Mouse (Mus musculus): ENCODE measurements around the gene C2cd3. TPM values are rescaled to one million over a fixed set of nuclear protein-coding genes. Genes with fewer than 3 reads are reported as not detected.
A peak's percentile ranks its signal among the peaks of the same experiment; 100 is the strongest.

Gene C2cd3
- polyA plus RNA-seq, 1 experiment from 2014 or later = 23.1 TPM

GRCm38 (mm10) chr7:100488474-100489048 lies 116.5 kb downstream of the C2cd3 start:
- H3K36me3 ChIP-seq = no peaks in the 10 kb centered on the region
- H3K9ac ChIP-seq = no peak overlapping the region
- no peak overlapping the region for H3K4me2 ChIP-seq (replicated peaks)
- H3K4me1 ChIP-seq = peaks cover 13% of the 10 kb centered on the region
- H3K27ac ChIP-seq (replicated peaks) = no peak overlapping the region
- 0 out of 2 replicates have a peak, but pooled peaks cover 2% of the 10 kb centered on the region for H3K27me3 ChIP-seq
- H3K9me3 ChIP-seq (replicated peaks) = no peaks in the 10 kb centered on the region
- WGBS = 28% methylated on average over 10 of the region's 10 CpGs
- H3K4me3 ChIP-seq (replicated peaks) = no peak overlapping the region
- ATAC-seq (ENCODE audit: insufficient number of reproducible peaks, low FRiP score, low TSS enrichment, low read depth) = no peak

GRCm38 (mm10) chr7:100492391-100493116 lies 120.5 kb downstream of the C2cd3 start:
- Histone ChIP-seq H3K4me3 (replicated peaks) (peak overlapping the region; percentile 52), H3K27me3 (0 out of 2 replicates have a peak, but pooled peaks cover 2% of the 10 kb centered on the region), H3K27ac (replicated peaks) (peak overlapping the region; percentile 56), H3K36me3 (peaks cover 8% of the 10 kb centered on the region; the same call in 1 of the 2 replicates), H3K4me1 (peaks cover 46% of the 10 kb centered on the region), H3K9me3 (replicated peaks) (no peaks in the 10 kb centered on the region), H3K4me2 (replicated peaks) (peak overlapping the region; percentile 93), H3K9ac (peak overlapping the region; percentile 13; the same call in 1 of the 2 replicates)
- 3% methylated on average over 35 of the region's 36 CpGs for WGBS
- ATAC-seq (ENCODE audit: insufficient number of reproducible peaks, low FRiP score, low TSS enrichment, low read depth) = peak; percentile 61

GRCm38 (mm10) chr7:100493117-100493483 lies 121.1 kb downstream of the C2cd3 start, which contains the start of gene Ucp2:
TSS of gene Ucp2 (plus strand) at chr7:100493337.
- peak within 1 kb of the TSS; percentile 13; the same call in 1 of the 2 replicates for H3K9ac ChIP-seq
- under 1% methylated on average over 22 of the region's 27 CpGs for WGBS
- H3K36me3 ChIP-seq = peaks cover 14% of the 10 kb centered on the region; the same call in 1 of the 2 replicates
- no peaks in the 10 kb centered on the region for H3K9me3 ChIP-seq (replicated peaks)
- H3K27me3 ChIP-seq = 0 out of 2 replicates have a peak, but pooled peaks cover 2% of the 10 kb centered on the region
- peak within 1 kb of the TSS; percentile 56 for H3K27ac ChIP-seq (replicated peaks)
- ATAC-seq (ENCODE audit: insufficient number of reproducible peaks, low FRiP score, low TSS enrichment, low read depth) = peak; percentile 70
- peak within 1 kb of the TSS; percentile 93 for H3K4me2 ChIP-seq (replicated peaks)
- H3K4me3 ChIP-seq (replicated peaks) = peak within 1 kb of the TSS; percentile 52
- peaks cover 46% of the 10 kb centered on the region for H3K4me1 ChIP-seq

GRCm38 (mm10) chr7:100493484-100494414 lies 121.7 kb downstream of the C2cd3 start:
- Histone ChIP-seq H3K4me2 (replicated peaks) (peak overlapping the region; percentile 93), H3K4me3 (replicated peaks) (peak overlapping the region; percentile 52), H3K27me3 (0 out of 2 replicates have a peak, but pooled peaks cover 2% of the 10 kb centered on the region), H3K36me3 (peaks cover 19% of the 10 kb centered on the region; the same call in 1 of the 2 replicates), H3K27ac (replicated peaks) (peak overlapping the region; percentile 56), H3K4me1 (peaks cover 46% of the 10 kb centered on the region), H3K9me3 (replicated peaks) (no peaks in the 10 kb centered on the region), H3K9ac (0 out of 2 replicates have a peak overlapping the region, but pooled peaks have one; percentile 1)
- WGBS = 32% methylated on average over 19 of the region's 19 CpGs
- ATAC-seq (ENCODE audit: insufficient number of reproducible peaks, low FRiP score, low TSS enrichment, low read depth) = no peak

DNA sequence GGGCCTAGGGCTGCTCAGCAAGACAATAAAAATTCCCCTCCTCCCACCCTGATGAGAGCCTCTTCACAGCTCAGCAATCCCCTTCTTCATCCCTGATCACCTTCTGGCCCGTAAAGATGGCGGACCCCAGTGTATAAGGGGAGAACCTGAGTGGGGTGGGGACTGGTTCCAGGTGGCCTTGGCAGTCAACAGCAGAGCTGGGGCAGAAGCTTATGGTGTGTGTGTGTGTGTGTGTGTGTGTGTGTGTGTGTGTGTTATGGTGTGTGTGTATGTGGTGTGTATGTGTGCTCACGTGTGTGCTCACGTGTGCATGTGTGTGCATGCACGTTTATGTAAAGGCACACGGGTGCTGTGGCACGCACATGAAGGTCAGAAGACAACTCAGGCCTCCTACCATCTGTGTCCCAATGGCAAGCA lies 122.4 kb downstream of the C2cd3 start:
- 0 out of 2 replicates have a peak overlapping the region, but pooled peaks have one; percentile 1 for H3K9ac ChIP-seq
- ATAC-seq (ENCODE audit: insufficient number of reproducible peaks, low FRiP score, low TSS enrichment, low read depth) = no peak
- H3K36me3 ChIP-seq = peaks cover 22% of the 10 kb centered on the region; the same call in 1 of the 2 replicates
- peaks cover 46% of the 10 kb centered on the region for H3K4me1 ChIP-seq
- H3K4me2 ChIP-seq (replicated peaks) = peak overlapping the region; percentile 93
- H3K9me3 ChIP-seq (replicated peaks) = no peaks in the 10 kb centered on the region
- H3K27me3 ChIP-seq = 0 out of 2 replicates have a peak, but pooled peaks cover 2% of the 10 kb centered on the region
- WGBS = 81% methylated on average over 7 of the region's 7 CpGs
- H3K27ac ChIP-seq (replicated peaks) = peak overlapping the region; percentile 56; the same call in 1 of the 2 replicates
- H3K4me3 ChIP-seq (replicated peaks) = peak overlapping the region; percentile 52

- Histone ChIP-seq H3K27me3 (0 out of 2 replicates have a peak, but pooled peaks cover 2% of the 10 kb centered on the region), H3K4me1 (peaks cover 46% of the 10 kb centered on the region), H3K4me3 (replicated peaks) (peak overlapping the region; percentile 52), H3K9me3 (replicated peaks) (no peaks in the 10 kb centered on the region), H3K4me2 (replicated peaks) (peak overlapping the region; percentile 93), H3K9ac (peak overlapping the region; percentile 10; the same call in 1 of the 2 replicates), H3K36me3 (peaks cover 28% of the 10 kb centered on the region; the same call in 1 of the 2 replicates), H3K27ac (replicated peaks) (peak overlapping the region; percentile 56)
- 15% methylated on average over 8 of the region's 8 CpGs for WGBS
- ATAC-seq (ENCODE audit: insufficient number of reproducible peaks, low FRiP score, low TSS enrichment, low read depth) = no peak
These were observed 123.0 kb downstream of the C2cd3 start for GRCm38 (mm10) chr7:100495042-100495441.

DNA sequence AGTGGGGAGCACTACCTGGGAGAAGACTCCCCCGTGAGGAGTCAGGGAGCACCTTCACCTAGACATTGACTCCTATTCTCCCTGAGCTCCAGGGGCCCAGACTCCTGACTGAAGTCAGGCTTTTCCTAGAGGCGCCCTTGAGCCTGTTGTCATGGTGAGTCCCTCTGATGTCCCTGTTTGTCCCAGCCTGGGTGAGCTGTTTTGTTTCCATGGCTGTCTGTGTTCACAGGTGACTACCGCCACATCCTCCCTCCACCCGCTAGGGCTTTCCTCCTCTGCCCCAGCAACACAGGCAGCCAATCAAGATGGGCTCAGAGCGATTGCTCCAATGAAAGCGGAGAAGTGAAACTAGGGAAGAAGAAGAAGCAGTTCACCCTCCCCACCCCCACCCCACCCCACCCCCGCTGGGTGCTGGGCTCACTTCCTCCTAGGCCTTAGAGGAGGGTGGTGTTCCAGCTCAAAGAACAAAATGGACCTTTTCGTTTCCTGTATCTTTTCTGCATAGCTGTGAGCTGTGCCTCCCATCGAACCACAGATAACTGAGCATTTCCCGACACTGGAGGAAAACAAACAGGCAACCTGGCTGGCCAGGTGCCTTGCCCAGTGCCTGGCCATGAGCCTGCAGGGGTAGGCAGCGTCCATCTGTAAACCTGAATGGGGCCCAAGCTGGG lies 123.7 kb downstream of the C2cd3 start:
- 29% methylated on average over 11 of the region's 11 CpGs for WGBS
- peak overlapping the region; percentile 56 for H3K27ac ChIP-seq (replicated peaks)
- peak overlapping the region; percentile 52 for H3K4me3 ChIP-seq (replicated peaks)
- peak overlapping the region; percentile 10; the same call in 1 of the 2 replicates for H3K9ac ChIP-seq
- no peak; the same call in 1 of the 2 replicates for ATAC-seq (ENCODE audit: insufficient number of reproducible peaks, low FRiP score, low TSS enrichment, low read depth)
- peaks cover 28% of the 10 kb centered on the region; the same call in 1 of the 2 replicates for H3K36me3 ChIP-seq
- H3K4me2 ChIP-seq (replicated peaks) = peak overlapping the region; percentile 93
- 0 out of 2 replicates have a peak, but pooled peaks cover 2% of the 10 kb centered on the region for H3K27me3 ChIP-seq
- peaks cover 46% of the 10 kb centered on the region for H3K4me1 ChIP-seq
- no peaks in the 10 kb centered on the region for H3K9me3 ChIP-seq (replicated peaks)

DNA sequence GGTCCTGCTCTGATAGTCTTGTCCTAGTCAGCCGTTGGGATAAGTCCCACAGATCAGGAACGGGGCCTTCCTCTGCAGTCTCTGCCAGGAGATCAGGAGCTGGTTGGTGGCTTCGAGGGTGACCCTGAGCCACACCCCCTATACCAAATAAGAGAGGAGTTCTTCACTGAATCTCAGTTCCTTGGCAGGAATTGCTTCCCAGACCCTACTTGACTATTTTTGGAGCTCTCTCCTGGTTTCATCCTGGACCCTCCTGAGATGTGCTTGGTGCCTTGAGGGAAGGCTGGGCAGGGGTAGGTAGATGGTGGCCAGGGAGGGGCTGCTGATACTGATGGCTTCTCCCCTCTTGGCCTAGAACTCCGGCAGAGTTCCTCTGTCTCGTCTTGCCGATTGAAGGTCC lies 124.3 kb downstream of the C2cd3 start:
- peaks cover 46% of the 10 kb centered on the region for H3K4me1 ChIP-seq
- 62% methylated on average over 6 of the region's 6 CpGs for WGBS
- no peak for ATAC-seq (ENCODE audit: insufficient number of reproducible peaks, low FRiP score, low TSS enrichment, low read depth)
- peaks cover 28% of the 10 kb centered on the region; the same call in 1 of the 2 replicates for H3K36me3 ChIP-seq
- H3K4me3 ChIP-seq (replicated peaks) = peak overlapping the region; percentile 52; the same call in 1 of the 2 replicates
- peak overlapping the region; percentile 22; the same call in 1 of the 2 replicates for H3K27ac ChIP-seq (replicated peaks)
- peak overlapping the region; percentile 93 for H3K4me2 ChIP-seq (replicated peaks)
- H3K9ac ChIP-seq = no peak overlapping the region
- 0 out of 2 replicates have a peak, but pooled peaks cover 2% of the 10 kb centered on the region for H3K27me3 ChIP-seq
- H3K9me3 ChIP-seq (replicated peaks) = no peaks in the 10 kb centered on the region

- Histone ChIP-seq H3K9me3 (replicated peaks) (no peaks in the 10 kb centered on the region), H3K9ac (no peak overlapping the region), H3K27ac (replicated peaks) (no peak overlapping the region), H3K4me2 (replicated peaks) (peak overlapping the region; percentile 93; the same call in 1 of the 2 replicates), H3K27me3 (0 out of 2 replicates have a peak, but pooled peaks cover 2% of the 10 kb centered on the region), H3K4me1 (peaks cover 46% of the 10 kb centered on the region), H3K4me3 (replicated peaks) (no peak overlapping the region), H3K36me3 (peaks cover 28% of the 10 kb centered on the region; the same call in 1 of the 2 replicates)
- ATAC-seq (ENCODE audit: insufficient number of reproducible peaks, low FRiP score, low TSS enrichment, low read depth) = no peak
- 95% methylated on average over 9 of the region's 9 CpGs for WGBS
These were observed 124.8 kb downstream of the C2cd3 start for GRCm38 (mm10) chr7:100496791-100497190.

- no peak overlapping the region for H3K4me2 ChIP-seq (replicated peaks)
- no peak for ATAC-seq (ENCODE audit: insufficient number of reproducible peaks, low FRiP score, low TSS enrichment, low read depth)
- H3K9ac ChIP-seq = no peak overlapping the region
- H3K36me3 ChIP-seq = peaks cover 28% of the 10 kb centered on the region; the same call in 1 of the 2 replicates
- peaks cover 45% of the 10 kb centered on the region for H3K4me1 ChIP-seq
- H3K27ac ChIP-seq (replicated peaks) = no peak overlapping the region
- H3K27me3 ChIP-seq = 0 out of 2 replicates have a peak, but pooled peaks cover 2% of the 10 kb centered on the region
- 68% methylated on average over 4 of the region's 4 CpGs for WGBS
- H3K4me3 ChIP-seq (replicated peaks) = no peak overlapping the region
- no peaks in the 10 kb centered on the region for H3K9me3 ChIP-seq (replicated peaks)
These were observed 125.4 kb downstream of the C2cd3 start for GRCm38 (mm10) chr7:100497402-100497801.

Measured in embryonic facial prominence, embryonic 15.5 days (tissue).